Mouse (Mus musculus) lung, postnatal 0 days (tissue): Measurements from ENCODE around the gene Tbx15.

Source experiments
- CTCF ChIP-seq: IDR thresholded peaks from 2 replicates; pipeline ENCODE4 v1.5.1; 2016; ENCODE audit warnings: antibody characterized with exemption, mild to moderate bottlenecking
- EP300 ChIP-seq: IDR thresholded peaks from 2 replicates; pipeline ENCODE4 v1.6.1; 2016; ENCODE audit warnings: antibody characterized with exemption, mild to moderate bottlenecking, control low read depth

GRCm38 (mm10) chr3:99281453-99281852, 41.3 kb downstream of the Tbx15 start:
- no peak for TF ChIP-seq CTCF
- no peak for TF ChIP-seq EP300
